Comparison of ENCODE assay signal across 8 mouse cellular contexts in genomic region chr7:117303705-117304104, GRCm38 (mm10).
DNase-seq lines count a peak whose midpoint lies in the region; ATAC-seq and TF ChIP-seq lines count a peak whose summit lies in the region.

No protein-coding gene starts in this region.

- TF ChIP-seq POLR2A in kidney, adult 2 months (IDR thresholded peaks at IDR 0.05; ENCODE audit: low read depth, low read length) = no peak

- no peak overlapping the region for H3K4me2 ChIP-seq in kidney, embryonic 15.5 days

- no peak overlapping the region for H3K4me3 ChIP-seq in kidney, adult 2 months (ENCODE audit: insufficient read depth, low read depth, low read length)
- no peak overlapping the region for H3K4me3 ChIP-seq in kidney, embryonic 15.5 days (replicated peaks)

- CTCF ChIA-PET in Patski (lab: Charles Lee) = interaction anchor here (1.2 kb wide), 1 partner anchor 10 kb away, joined by 5 read pairs; no protein-coding TSS in a partner anchor

- in situ Hi-C loops in Patski (cut with MboI; ENCODE audit: low pct_unique_long_range_greater_than_20kb) = loop anchor here (5.0 kb wide), 1 partner anchor 74 kb away; no protein-coding TSS in a partner anchor

- TF ChIP-seq CTCF in kidney, adult 2 months (conservative IDR thresholded peaks at IDR 0.05; ENCODE audit: insufficient read depth, insufficient read length, low read depth, low read length) = no peak
- TF ChIP-seq CTCF in Patski (IDR thresholded peaks at IDR 0.05) = peak; percentile 71

- H3K9ac ChIP-seq in kidney, embryonic 15.5 days = no peak overlapping the region

- H3K9me3 ChIP-seq in kidney, embryonic 15.5 days (replicated peaks) = no peaks in the 10 kb centered on the region

- 46% methylated on average over 2 of the region's 2 CpGs for WGBS in kidney, adult 2 months
- 40% methylated on average over 2 of the region's 2 CpGs for WGBS in kidney, embryonic 15.5 days

- no peaks in the 10 kb centered on the region for H3K4me1 ChIP-seq in kidney, adult 2 months (ENCODE audit: control insufficient read depth, insufficient read depth, low read length)
- no peaks in the 10 kb centered on the region for H3K4me1 ChIP-seq in kidney, embryonic 15.5 days

- intact Hi-C loops in heart, postnatal 25 days (cut with DNase I) = loop anchor here (5.0 to 10.0 kb wide), 2 partner anchors 74 to 581 kb away; no protein-coding TSS in a partner anchor

- ATAC-seq in kidney, embryonic 15.5 days (replicated peaks; ENCODE audit: low FRiP score) = no peak
- ATAC-seq in Patski = peak; percentile 83
- no peak for ATAC-seq in monocyte, adult 5-6 weeks (replicated peaks; ENCODE audit: insufficient number of reproducible peaks, low FRiP score, low TSS enrichment, poor library complexity, severe bottlenecking)

- no peaks in the 10 kb centered on the region for H3K27me3 ChIP-seq in kidney, adult 2 months (replicated peaks; ENCODE audit: control insufficient read depth, insufficient read depth, low read length)
- H3K27me3 ChIP-seq in kidney, embryonic 15.5 days = no peaks in the 10 kb centered on the region
- no peaks in the 10 kb centered on the region for H3K27me3 ChIP-seq in Patski

- no peaks in the 10 kb centered on the region for H3K36me3 ChIP-seq in kidney, adult 2 months (ENCODE audit: control insufficient read depth, insufficient read depth, low read length)
- no peaks in the 10 kb centered on the region for H3K36me3 ChIP-seq in kidney, embryonic 15.5 days

- POLR2A ChIA-PET in Patski (lab: Charles Lee) = no interaction called here

- H3K27ac ChIP-seq in kidney, adult 2 months (ENCODE audit: insufficient read depth, low read depth, low read length) = no peak overlapping the region
- no peak overlapping the region for H3K27ac ChIP-seq in kidney, embryonic 15.5 days

- DNase-seq in kidney, adult 2 months = peak; percentile 10
- DNase-seq in 416B (ENCODE audit: low read depth) (peak; percentile 92), Patski (ENCODE audit: low read depth, low spot score) (peak; percentile 53)
- peak; percentile 10 for DNase-seq in heart, postnatal 25 days (ENCODE audit: low spot score)
- DNase-seq in retina, postnatal 1 day = peak; percentile 38
- DNase-seq in layer of hippocampus, postnatal 10 days (ENCODE audit: low spot score in 2 of 2) = no peak

Comparison
In these comparisons a context has a peak if more than half of its experiments do, and no peak if none do; other contexts are left out.
1. DNase-seq: peak in kidney, adult 2 months (single experiment), 416B (single experiment), Patski (single experiment), heart, postnatal 25 days (single experiment) and retina, postnatal 1 day (single experiment); none in layer of hippocampus, postnatal 10 days (0 of 2).